Mouse (Mus musculus) intestine, postnatal 0 days (tissue): ENCODE data around the gene Arl3. TPM values are rescaled to one million over a fixed set of nuclear protein-coding genes. Genes with fewer than 3 reads are reported as not detected.

Source experiments
- ATAC-seq: fragments of 200-750 bp; cut with Nextera tagmentation; 2 replicates; pipeline ENCODE4 v1.8.0; 2017; ENCODE audit warnings: mild to moderate bottlenecking, moderate TSS enrichment, moderate library complexity
- H3K27ac ChIP-seq: fragments of 300-500 bp; sonication (generic); 2 replicates; pipeline ENCODE4 v1.5.1; 2014; ENCODE audit warnings: mild to moderate bottlenecking, low read depth, low read length, moderate library complexity
- H3K27me3 ChIP-seq: fragments of 300-500 bp; sonication (generic); replicated peaks from 2 replicates; pipeline ENCODE4 v1.6.1; 2014; ENCODE audit warnings: low read length, mixed read lengths; ENCODE audit not compliant: control insufficient read depth, insufficient read depth
- H3K36me3 ChIP-seq: fragments of 300-500 bp; sonication (generic); 2 replicates; pipeline ENCODE4 v1.6.1; 2014; ENCODE audit warnings: mild to moderate bottlenecking, moderate library complexity; ENCODE audit not compliant: control insufficient read depth, insufficient read depth
- H3K4me1 ChIP-seq: fragments of 300-500 bp; sonication (generic); replicated peaks from 2 replicates; pipeline ENCODE4 v1.6.1; 2014; ENCODE audit warnings: antibody characterized with exemption, low read length, mixed read lengths; ENCODE audit not compliant: control insufficient read depth, insufficient read depth
- H3K4me2 ChIP-seq: fragments of 300-500 bp; sonication (generic); replicated peaks from 2 replicates; pipeline ENCODE4 v1.6.1; 2014; ENCODE audit warnings: low read depth, mild to moderate bottlenecking, moderate library complexity
- H3K4me3 ChIP-seq: fragments of 300-500 bp; sonication (generic); 2 replicates; pipeline ENCODE4 v1.5.1; 2014; ENCODE audit warnings: low read depth, low read length
- H3K9ac ChIP-seq: fragments of 300-500 bp; sonication (generic); 2 replicates; pipeline ENCODE4 v1.6.1; 2014; ENCODE audit warnings: mild to moderate bottlenecking, low read depth, low read length
- H3K9me3 ChIP-seq: fragments of 300-500 bp; sonication (generic); 2 replicates; pipeline ENCODE4 v1.6.1; 2016; ENCODE audit warnings: mixed run types; ENCODE audit not compliant: control insufficient read depth
- CTCF ChIP-seq: sonication (generic); IDR thresholded peaks from 2 replicates; pipeline ENCODE4 v1.5.1; 2016; ENCODE audit warnings: low read depth, mild to moderate bottlenecking, control low read depth, antibody characterized with exemption, moderate library complexity
- whole genome bisulfite sequencing: fragments of 180-500 bp; shearing (Covaris S2); extraction: QIAGEN DNeasy Blood & Tissue Kit; methylation state at CpG from one replicate; pipeline ENCODE4 v1.1.7; 2014; 5-methylcytosine and 5-hydroxymethylcytosine counted together
- polyA plus RNA-seq: library from polyadenylated mRNA; unstranded; fragments of >200 nt; fragmentation: Nextera tagmentation; extraction: Ambion mirVana; gene quantifications from 2 replicates; pipeline ENCODE4 v1.2.1, GENCODE M21; 2015

Arl3 gene
- polyA plus RNA-seq, 1 experiment from 2014 or later, result 21.1 TPM

GRCm38 (mm10) chr19:46516667-46517528, 56.1 kb downstream of the Arl3 start:
- Histone ChIP-seq H3K9me3 (no peaks in the 10 kb centered on the region), H3K4me2 (no peak overlapping the region), H3K27me3 (no peaks in the 10 kb centered on the region), H3K4me3 (no peak overlapping the region), H3K27ac (no peak overlapping the region), H3K36me3 (peaks cover 44% of the 10 kb centered on the region), H3K9ac (no peak overlapping the region), H3K4me1 (peaks cover 6% of the 10 kb centered on the region; the same call in 1 of the 2 replicates)
- no peak for ATAC-seq
- 60% methylated on average over 3 of the region's 3 CpGs for WGBS
- no peak for TF ChIP-seq CTCF

- Histone ChIP-seq H3K27me3 (no peaks in the 10 kb centered on the region), H3K9me3 (no peaks in the 10 kb centered on the region), H3K4me3 (no peak overlapping the region), H3K36me3 (peaks cover 44% of the 10 kb centered on the region), H3K4me2 (no peak overlapping the region), H3K4me1 (peaks cover 6% of the 10 kb centered on the region; the same call in 1 of the 2 replicates), H3K27ac (peak overlapping the region; percentile 28; the same call in 1 of the 2 replicates), H3K9ac (no peak overlapping the region)
- 92% methylated on average over 24 of the region's 24 CpGs for WGBS
- ATAC-seq, result no peak
- no peak for TF ChIP-seq CTCF
Measured at GRCm38 (mm10) chr19:46515287-46515821, 57.6 kb downstream of the Arl3 start.

GRCm38 (mm10) chr19:46514387-46514786, 58.6 kb downstream of the Arl3 start:
- Histone ChIP-seq H3K9me3 (no peaks in the 10 kb centered on the region), H3K9ac (no peak overlapping the region), H3K36me3 (peaks cover 48% of the 10 kb centered on the region), H3K27ac (no peak overlapping the region), H3K4me1 (peaks cover 12% of the 10 kb centered on the region; the same call in 1 of the 2 replicates), H3K4me2 (no peak overlapping the region), H3K27me3 (no peaks in the 10 kb centered on the region), H3K4me3 (no peak overlapping the region)
- no peak for TF ChIP-seq CTCF
- ATAC-seq, result no peak
- 81% methylated on average over 12 of the region's 12 CpGs for WGBS

GRCm38 (mm10) chr19:46511263-46511662, 61.7 kb downstream of the Arl3 start:
- ATAC-seq, result no peak
- no peak for TF ChIP-seq CTCF
- Histone ChIP-seq H3K27ac (peak overlapping the region; percentile 54), H3K9ac (no peak overlapping the region), H3K36me3 (peaks cover 65% of the 10 kb centered on the region), H3K4me3 (no peak overlapping the region), H3K9me3 (no peaks in the 10 kb centered on the region), H3K27me3 (no peaks in the 10 kb centered on the region), H3K4me1 (peaks cover 19% of the 10 kb centered on the region; the same call in 1 of the 2 replicates), H3K4me2 (no peak overlapping the region)
- WGBS, result 64% methylated on average over 10 of the region's 10 CpGs

GRCm38 (mm10) chr19:46510824-46511223, 62.2 kb downstream of the Arl3 start:
- peaks cover 23% of the 10 kb centered on the region; the same call in 1 of the 2 replicates for H3K4me1 ChIP-seq

GRCm38 (mm10) chr19:46510401-46510800, 62.6 kb downstream of the Arl3 start:
- peaks cover 59% of the 10 kb centered on the region for H3K36me3 ChIP-seq
- no peak for TF ChIP-seq CTCF
- 49% methylated on average over 5 of the region's 5 CpGs for WGBS
- H3K27me3 ChIP-seq, result no peaks in the 10 kb centered on the region
- no peak for ATAC-seq
- H3K9ac ChIP-seq, result no peak overlapping the region
- no peaks in the 10 kb centered on the region for H3K9me3 ChIP-seq
- peak overlapping the region; percentile 41; the same call in 1 of the 2 replicates for H3K27ac ChIP-seq
- no peak overlapping the region for H3K4me3 ChIP-seq
- no peak overlapping the region for H3K4me2 ChIP-seq
- peaks cover 27% of the 10 kb centered on the region; the same call in 1 of the 2 replicates for H3K4me1 ChIP-seq

More at GRCm38 (mm10) chr19:46510824-46511223, 62.2 kb downstream of the Arl3 start:
- peak; percentile 76 for TF ChIP-seq CTCF
- Histone ChIP-seq H3K4me3 (no peak overlapping the region), H3K36me3 (peaks cover 63% of the 10 kb centered on the region), H3K4me2 (no peak overlapping the region), H3K9ac (no peak overlapping the region), H3K9me3 (no peaks in the 10 kb centered on the region), H3K27me3 (no peaks in the 10 kb centered on the region), H3K27ac (peak overlapping the region; percentile 54)
- WGBS, result 54% methylated on average over 3 of the region's 3 CpGs
- peak; percentile 39; the same call in 1 of the 2 replicates for ATAC-seq
